Mouse (Mus musculus) bone marrow, adult 2 months (tissue): Measurements from ENCODE around the gene Gclc.

Experiments used
- CTCF ChIP-seq: fragments of 200-500 bp; IDR thresholded peaks from 2 replicates; pipeline ENCODE4 v1.5.1; 2011; ENCODE audit warnings: low read length, control low read depth; ENCODE audit not compliant: control insufficient read depth, insufficient read depth
- POLR2A ChIP-seq: fragments of 200-500 bp; IDR thresholded peaks from 2 replicates; pipeline ENCODE4 v1.6.1; 2011; ENCODE audit warnings: low read depth, mild to moderate bottlenecking, control low read depth, low read length, borderline replicate concordance; ENCODE audit not compliant: control insufficient read depth

GRCm38 (mm10) chr9:77726018-77726684, 28.2 kb upstream of the Gclc start:
- no peak for TF ChIP-seq POLR2A
- TF ChIP-seq CTCF = no peak
